Mouse (Mus musculus) G1E (cell line): Measurements from ENCODE around the gene Hyal3. TPM values are rescaled to one million over a fixed set of nuclear protein-coding genes. Genes with fewer than 3 reads are reported as not detected.
A peak's percentile ranks its signal among the peaks of the same experiment; 100 is the strongest.

Source experiments
- ATAC-seq: 2 replicates; pipeline ENCODE4 v1.8.0; 2016; ENCODE audit warnings: mild to moderate bottlenecking; ENCODE audit not compliant: insufficient number of reproducible peaks, poor library complexity, low FRiP score, severe bottlenecking; ENCODE audit errors: extremely low read depth
- DNase-seq: peaks from one replicate; pipeline ENCODE4 v3.0.0; 2012; ENCODE audit warnings: low spot score
- H3K27me3 ChIP-seq: 2 replicates; pipeline ENCODE4 v1.6.1; 2012; ENCODE audit warnings: mild to moderate bottlenecking, low read length, inconsistent platforms; ENCODE audit not compliant: insufficient read depth
- H3K36me3 ChIP-seq: replicated peaks from 2 replicates; pipeline ENCODE3; 2012; ENCODE audit warnings: mild to moderate bottlenecking, inconsistent platforms
- H3K4me1 ChIP-seq: 2 replicates; pipeline ENCODE4 v1.6.1; 2012; ENCODE audit warnings: low read depth, low read length, inconsistent platforms, mixed read lengths; ENCODE audit not compliant: insufficient read depth
- H3K4me3 ChIP-seq: 2 replicates; pipeline ENCODE4 v1.5.1; 2012; ENCODE audit warnings: low read depth, mild to moderate bottlenecking, inconsistent platforms, low read length, moderate library complexity, mixed read lengths
- H3K9me3 ChIP-seq: replicated peaks from 2 replicates; pipeline ENCODE4 v1.6.1; 2012; ENCODE audit warnings: inconsistent platforms
- CTCF ChIP-seq: IDR thresholded peaks from 2 replicates; pipeline ENCODE4 v1.5.1; 2012; ENCODE audit warnings: low read depth, low read length, inconsistent platforms, mixed read lengths
- GATA1 ChIP-seq: IDR thresholded peaks from 2 replicates; pipeline ENCODE4 v1.6.1; 2012; ENCODE audit warnings: borderline replicate concordance, low read length, inconsistent platforms, mixed read lengths
- GATA2 ChIP-seq: IDR thresholded peaks from 2 replicates; pipeline ENCODE4 v1.6.1; 2012; ENCODE audit warnings: low read depth, low read length, inconsistent platforms, borderline replicate concordance
- POLR2AphosphoS5 ChIP-seq: IDR thresholded peaks from 2 replicates; pipeline ENCODE4 v1.6.1; 2012; ENCODE audit warnings: low read depth, low read length, inconsistent platforms; ENCODE audit not compliant: insufficient replicate concordance
- TAL1 ChIP-seq: conservative IDR thresholded peaks from 2 replicates; pipeline ENCODE4 v1.6.1; 2012; ENCODE audit warnings: low read depth, low read length, inconsistent platforms, mixed read lengths
- polyA plus RNA-seq: library from polyadenylated mRNA; stranded (reverse); fragments of >175 nt; gene quantifications from 2 replicates; pipeline ENCODE4 v1.2.3, GENCODE M21; 2012
- total RNA-seq, 2 experiments: library from RNA; stranded (forward) in 1 of 2; stranded (reverse) in 1 of 2; fragments of 200-1000 nt in 1 of 2; fragments of >200 nt in 1 of 2; fragmentation: Nextera tagmentation in 1 of 2; gene quantifications; 2 replicates each; pipeline ENCODE4 v1.2.3; 2014 to 2017

The Hyal3 gene
- total RNA-seq (2014; fragmentation: Nextera tagmentation) (4.6 and 7.7 TPM in 2 replicates), total RNA-seq (2017) (1.1 and 1.4 TPM in 2 replicates), polyA plus RNA-seq (0.29 and 0.53 TPM in 2 replicates)

GRCm38 (mm10) chr9:107580501-107581317 is at the start of gene Hyal3:
TSS of gene Hyal3 (plus strand) at chr9:107580818.
- Histone ChIP-seq H3K4me1 (peaks cover 91% of the 10 kb centered on the region), H3K27me3 (no peaks in the 10 kb centered on the region), H3K4me3 (peak within 1 kb of the TSS; percentile 83), H3K36me3 (peaks cover 53% of the 10 kb centered on the region), H3K9me3 (no peaks in the 10 kb centered on the region)
- TF ChIP-seq TAL1: no peak
- no peak for TF ChIP-seq GATA2
- no peak for TF ChIP-seq GATA1
- TF ChIP-seq POLR2AphosphoS5: no peak
- no peak for TF ChIP-seq CTCF
- ATAC-seq: peak; percentile 81
- DNase-seq: peak; percentile 73

GRCm38 (mm10) chr9:107533791-107534407 is 46.7 kb upstream of the Hyal3 start, which contains the start of gene Tmem115:
TSS of gene Tmem115 (plus strand) at chr9:107533945.
- H3K36me3 ChIP-seq: peaks cover 37% of the 10 kb centered on the region
- H3K4me1 ChIP-seq: peaks cover 51% of the 10 kb centered on the region
- ATAC-seq: peak; percentile 91
- TF ChIP-seq GATA2 (no peak), POLR2AphosphoS5 (no peak), TAL1 (no peak), CTCF (no peak), GATA1 (no peak)
- H3K4me3 ChIP-seq: peak within 1 kb of the TSS; percentile 76
- DNase-seq: peak; percentile 96
- H3K9me3 ChIP-seq: no peaks in the 10 kb centered on the region
- peaks cover 16% of the 10 kb centered on the region for H3K27me3 ChIP-seq

- DNase-seq (peak; percentile 34), ATAC-seq (no peak)
- peak overlapping the region; percentile 76 for H3K4me3 ChIP-seq
- peaks cover 11% of the 10 kb centered on the region for H3K27me3 ChIP-seq
- peaks cover 44% of the 10 kb centered on the region for H3K36me3 ChIP-seq
- no peaks in the 10 kb centered on the region for H3K9me3 ChIP-seq
- H3K4me1 ChIP-seq: peaks cover 54% of the 10 kb centered on the region
- TF ChIP-seq TAL1: no peak
- no peak for TF ChIP-seq GATA1
- no peak for TF ChIP-seq POLR2AphosphoS5
- TF ChIP-seq CTCF: no peak
- no peak for TF ChIP-seq GATA2
Measured at GRCm38 (mm10) chr9:107534408-107535202, 46.0 kb upstream of the Hyal3 start.

GRCm38 (mm10) chr9:107538231-107538630 is 42.4 kb upstream of the Hyal3 start:
- Histone ChIP-seq H3K4me3 (no peak overlapping the region), H3K4me1 (peaks cover 84% of the 10 kb centered on the region), H3K27me3 (no peaks in the 10 kb centered on the region), H3K9me3 (no peaks in the 10 kb centered on the region), H3K36me3 (peaks cover 63% of the 10 kb centered on the region)
- no peak for ATAC-seq
- DNase-seq: no peak
- TF ChIP-seq CTCF (no peak), TAL1 (no peak), GATA2 (no peak), GATA1 (no peak), POLR2AphosphoS5 (no peak)

- TF ChIP-seq GATA1: no peak
- TF ChIP-seq GATA2: no peak
- TF ChIP-seq CTCF: no peak
- TF ChIP-seq TAL1: no peak
- TF ChIP-seq POLR2AphosphoS5: no peak
- Histone ChIP-seq H3K27me3 (no peaks in the 10 kb centered on the region), H3K9me3 (no peaks in the 10 kb centered on the region), H3K4me1 (peaks cover 83% of the 10 kb centered on the region), H3K4me3 (no peak overlapping the region), H3K36me3 (peaks cover 68% of the 10 kb centered on the region)
- ATAC-seq: no peak
- DNase-seq: no peak
Measured at GRCm38 (mm10) chr9:107538711-107539110, 41.9 kb upstream of the Hyal3 start.

- Histone ChIP-seq H3K36me3 (peaks cover 79% of the 10 kb centered on the region), H3K27me3 (no peaks in the 10 kb centered on the region), H3K9me3 (no peaks in the 10 kb centered on the region), H3K4me1 (peaks cover 82% of the 10 kb centered on the region), H3K4me3 (no peak overlapping the region)
- DNase-seq (no peak), ATAC-seq (no peak)
- TF ChIP-seq GATA2 (no peak), POLR2AphosphoS5 (no peak), TAL1 (no peak), CTCF (no peak), GATA1 (no peak)
Measured at GRCm38 (mm10) chr9:107539940-107540339, 40.7 kb upstream of the Hyal3 start.
